Mouse (Mus musculus): ENCODE measurements around the gene Bst2. TPM values are rescaled to one million over a fixed set of nuclear protein-coding genes. Genes with fewer than 3 reads are reported as not detected.

Bst2 gene
- polyA plus RNA-seq (2015; fragmentation: Nextera tagmentation; extraction: Ambion mirVana), result 24.3 and 26.4 TPM in 2 replicates

DNA sequence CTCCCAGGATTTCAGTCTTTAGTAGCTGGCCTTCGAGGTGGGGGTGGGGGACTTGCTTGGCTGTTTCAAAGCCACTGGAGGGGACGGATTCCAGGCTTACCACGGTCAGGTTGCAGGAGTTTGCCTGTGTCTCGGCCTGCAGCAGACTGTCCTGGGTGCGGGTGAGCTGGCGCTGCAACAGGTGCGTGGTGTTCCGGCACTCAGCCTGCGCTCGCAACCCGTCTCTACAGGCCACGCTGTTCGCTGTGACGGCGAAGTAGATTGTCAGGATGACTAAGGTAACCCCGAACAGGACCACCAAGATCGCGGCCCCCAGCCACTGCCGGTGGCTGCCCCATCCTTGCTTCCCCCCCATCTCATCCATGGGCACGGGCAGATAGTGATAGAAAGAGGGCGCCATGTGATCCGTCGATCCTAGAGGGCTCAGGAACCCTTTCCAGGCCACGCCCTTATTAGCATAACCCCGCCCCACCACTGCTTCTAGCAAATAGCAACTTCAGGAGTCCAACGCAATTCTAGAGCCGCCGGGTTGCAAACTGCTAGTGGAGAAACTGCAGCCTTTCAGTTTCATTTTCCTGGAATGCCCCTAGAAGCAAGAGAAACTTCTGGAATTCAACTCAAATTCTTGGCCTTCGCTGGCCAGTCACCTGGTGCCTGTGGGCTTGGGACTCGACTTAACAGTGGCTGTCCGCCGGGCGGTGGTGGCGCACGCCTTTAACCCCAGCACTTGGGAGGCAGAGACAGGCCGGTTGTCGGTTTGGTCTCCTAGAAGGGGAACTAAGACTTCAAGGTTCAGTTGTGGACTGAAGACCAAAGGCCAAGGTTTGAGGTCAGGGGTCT is at the start of gene Bst2:
Bst2 (minus strand) TSS at position 429 of the 840 bp plus-strand sequence.

DNA sequence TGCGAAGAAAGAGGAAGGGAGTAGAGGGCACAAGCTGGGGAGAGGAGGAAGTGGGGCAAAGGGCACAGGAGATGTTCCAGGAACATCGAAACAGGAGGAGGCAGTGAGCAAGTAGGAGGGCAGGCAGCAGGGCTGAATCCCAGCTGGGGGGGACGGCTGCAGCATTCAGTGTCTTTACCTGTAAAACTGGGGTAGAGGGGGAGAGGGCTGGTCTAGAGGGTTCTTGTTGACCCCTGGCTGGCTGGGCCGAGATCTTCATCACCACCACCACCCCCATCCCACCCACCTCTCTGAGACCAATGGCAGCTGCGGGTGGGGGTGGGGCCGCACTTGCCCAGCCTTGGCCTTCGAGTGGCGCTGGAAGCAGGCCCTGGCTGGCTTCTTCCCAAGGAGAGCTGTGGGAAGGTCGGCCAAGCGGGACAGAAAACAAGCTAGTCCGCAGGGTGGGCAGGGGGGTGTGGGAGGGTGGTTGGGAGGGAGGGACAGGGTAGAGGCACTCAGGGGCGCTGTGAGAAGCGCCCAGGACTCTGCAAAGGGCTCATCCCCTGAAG is 31.2 kb upstream of the Bst2 start, which contains the start of gene Slc27a1:
Slc27a1 (plus strand) TSS at position 496 of the 551 bp plus-strand sequence.

DNA sequence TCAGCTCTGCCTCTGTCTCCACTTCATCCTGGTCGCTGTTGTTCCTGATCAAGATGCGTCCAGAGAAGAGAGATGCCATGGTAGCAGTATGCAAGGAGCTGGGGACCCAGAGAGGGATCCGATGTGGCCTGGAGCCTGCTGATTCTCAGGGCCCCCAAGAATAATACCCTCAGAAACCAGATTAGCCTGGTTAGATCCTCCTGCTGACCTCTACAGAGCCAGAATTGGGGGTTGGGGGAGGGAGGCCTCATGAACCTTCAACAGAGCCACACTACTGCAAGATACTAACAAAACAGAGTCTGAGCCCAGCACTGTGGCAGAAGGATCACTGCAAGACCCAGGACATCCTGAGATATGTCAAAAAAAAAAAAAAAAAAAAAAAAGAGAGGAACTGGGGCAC is 29.2 kb upstream of the Bst2 start, which contains the start of gene Nxnl1:
Nxnl1 (minus strand) TSS at position 101 of the 400 bp plus-strand sequence.

DNA sequence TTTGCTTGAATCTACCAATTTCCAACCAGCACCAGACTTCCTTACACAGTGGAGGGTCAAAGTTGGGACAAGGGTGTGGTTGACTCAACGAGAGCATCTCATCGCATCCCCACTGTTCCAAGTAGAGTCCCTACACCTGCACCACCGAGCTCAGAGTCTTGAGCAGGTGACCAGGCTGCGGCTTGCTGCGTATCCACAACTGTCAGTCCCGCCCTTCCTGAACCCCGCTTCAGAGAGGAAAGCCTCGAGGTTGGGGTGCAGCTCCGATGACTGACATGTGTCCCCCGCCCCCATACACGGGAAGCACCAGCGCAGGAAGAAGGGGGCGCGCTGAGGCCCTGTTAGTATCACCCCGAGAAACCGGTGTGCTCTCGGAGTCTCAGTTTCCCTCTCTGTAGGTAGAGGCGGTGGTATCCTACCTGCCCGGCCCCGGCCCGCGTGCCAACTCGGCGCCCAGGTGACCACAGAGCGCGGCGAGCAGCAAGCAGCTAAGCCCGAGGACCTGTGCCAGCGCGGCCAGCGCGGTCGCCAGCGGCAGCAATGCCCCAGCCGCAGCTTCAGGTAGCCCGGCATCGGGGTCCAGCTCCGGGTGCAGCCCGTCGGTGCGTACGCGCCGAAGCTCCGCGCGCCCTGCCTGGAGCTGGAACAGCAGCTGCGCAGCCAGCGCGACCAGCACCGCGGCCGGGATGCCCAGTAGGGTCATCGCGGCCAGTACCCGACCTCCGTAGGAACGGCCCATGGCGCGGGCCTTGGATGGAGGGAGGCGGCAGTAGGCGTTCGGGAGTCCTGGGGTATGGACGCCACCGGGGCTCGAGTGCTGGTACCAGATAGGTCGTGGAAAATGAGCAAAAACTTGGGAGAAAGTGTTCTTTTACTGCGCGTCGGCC is 21.1 kb upstream of the Bst2 start, which contains the start of gene Tmem221:
Tmem221 (minus strand) TSS at position 801 of the 887 bp plus-strand sequence.

DNA sequence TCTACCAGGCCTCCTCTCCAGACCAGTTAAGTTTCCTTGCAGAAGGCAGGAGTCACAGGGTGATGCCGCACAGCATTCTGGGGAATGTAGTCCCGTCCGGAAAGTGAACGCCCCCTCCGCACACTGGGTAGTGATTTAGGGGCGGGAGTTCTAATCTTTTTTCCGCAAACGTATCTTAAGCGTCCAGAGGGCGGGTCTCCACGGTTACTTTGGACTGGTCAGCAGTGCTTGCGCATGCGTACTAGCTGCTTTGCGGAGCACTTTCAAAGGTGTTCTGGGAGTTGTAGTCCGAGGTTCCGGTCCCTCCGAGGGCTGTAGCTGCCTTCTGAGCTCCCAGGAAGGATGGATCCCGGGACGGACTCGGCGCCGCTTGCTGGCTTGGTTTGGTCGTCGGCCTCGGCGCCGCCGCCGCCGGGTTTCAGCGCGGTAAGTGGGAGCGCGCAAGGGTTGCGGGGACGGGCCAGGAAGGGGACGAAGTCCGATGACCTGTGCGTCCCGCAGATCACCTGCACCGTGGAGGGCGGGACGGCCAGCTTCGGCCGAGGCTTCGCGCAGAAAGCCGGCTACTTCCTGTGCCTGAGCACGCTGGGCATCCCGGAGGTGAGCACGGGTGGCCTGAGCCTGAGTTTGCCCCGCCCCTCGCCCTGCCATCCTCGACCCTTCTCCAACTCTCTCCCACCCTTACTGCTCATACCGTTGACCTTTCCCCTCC is 5.5 kb upstream of the Bst2 start, which contains the start of gene Mvb12a:
Mvb12a (plus strand) TSS at position 291 of the 712 bp plus-strand sequence.

DNA sequence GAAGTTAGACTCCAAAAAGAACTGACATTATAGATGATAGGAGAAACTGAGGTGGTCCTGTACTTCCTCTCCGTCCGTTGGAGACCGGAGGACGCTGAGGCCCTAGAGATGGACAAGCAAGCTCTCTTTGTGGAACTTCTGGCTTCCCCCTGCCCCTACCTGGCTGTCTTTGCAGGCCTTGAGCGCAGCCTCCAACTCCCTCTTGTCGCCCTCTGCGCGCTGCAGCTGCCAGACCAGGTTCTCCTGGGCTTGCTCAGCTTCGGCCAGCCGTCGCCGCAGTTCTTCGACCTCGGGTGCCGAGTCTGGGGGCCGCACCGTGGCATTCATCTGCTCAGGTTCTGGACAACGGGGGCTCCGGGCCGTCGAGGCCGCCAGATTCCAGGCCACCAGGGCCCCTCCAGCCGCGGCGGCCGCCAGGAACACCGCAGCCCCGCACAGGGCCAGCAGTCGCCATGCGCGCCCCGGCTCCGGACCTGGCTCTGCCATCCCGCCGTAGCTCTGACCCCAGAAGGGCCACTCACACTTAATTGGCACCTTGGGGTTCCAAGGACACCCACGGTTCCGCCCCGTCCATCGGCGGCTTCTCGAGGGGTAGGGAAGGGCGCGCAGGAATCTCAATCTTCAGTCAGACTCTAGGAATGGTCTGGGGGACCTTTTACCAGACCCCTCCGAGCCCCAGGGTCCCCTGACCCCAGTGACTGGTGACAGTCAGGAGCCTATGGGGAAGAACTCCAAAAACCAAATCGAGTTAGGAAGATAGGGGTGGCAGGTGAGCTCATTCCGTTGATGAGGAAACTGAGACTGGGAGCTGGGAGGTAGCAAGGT is 11.8 kb downstream of the Bst2 start, which contains the start of gene Ccdc194:
Ccdc194 (minus strand) TSS at position 486 of the 825 bp plus-strand sequence.

DNA sequence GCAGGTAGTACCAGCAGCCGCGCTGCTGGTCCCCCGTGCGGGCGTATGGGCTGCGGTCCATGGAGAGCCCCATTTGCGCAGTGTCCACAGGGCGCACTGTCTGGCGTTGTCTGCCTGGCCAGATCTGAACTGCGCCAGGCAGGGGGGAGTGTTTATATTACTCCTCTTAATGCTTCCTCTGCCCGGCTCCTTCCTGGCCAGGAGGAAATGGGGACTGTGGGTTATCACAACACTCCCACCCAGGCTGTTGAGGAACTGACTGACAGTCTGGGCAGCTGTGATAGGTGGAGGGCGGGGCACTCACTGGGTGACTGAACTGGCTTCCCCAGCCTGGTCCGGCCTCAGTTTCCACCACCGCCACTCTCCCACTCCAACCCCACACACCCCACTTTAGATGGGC is 25.6 kb downstream of the Bst2 start, which contains the start of gene Plvap:
Plvap (minus strand) TSS at position 109 of the 400 bp plus-strand sequence.

DNA sequence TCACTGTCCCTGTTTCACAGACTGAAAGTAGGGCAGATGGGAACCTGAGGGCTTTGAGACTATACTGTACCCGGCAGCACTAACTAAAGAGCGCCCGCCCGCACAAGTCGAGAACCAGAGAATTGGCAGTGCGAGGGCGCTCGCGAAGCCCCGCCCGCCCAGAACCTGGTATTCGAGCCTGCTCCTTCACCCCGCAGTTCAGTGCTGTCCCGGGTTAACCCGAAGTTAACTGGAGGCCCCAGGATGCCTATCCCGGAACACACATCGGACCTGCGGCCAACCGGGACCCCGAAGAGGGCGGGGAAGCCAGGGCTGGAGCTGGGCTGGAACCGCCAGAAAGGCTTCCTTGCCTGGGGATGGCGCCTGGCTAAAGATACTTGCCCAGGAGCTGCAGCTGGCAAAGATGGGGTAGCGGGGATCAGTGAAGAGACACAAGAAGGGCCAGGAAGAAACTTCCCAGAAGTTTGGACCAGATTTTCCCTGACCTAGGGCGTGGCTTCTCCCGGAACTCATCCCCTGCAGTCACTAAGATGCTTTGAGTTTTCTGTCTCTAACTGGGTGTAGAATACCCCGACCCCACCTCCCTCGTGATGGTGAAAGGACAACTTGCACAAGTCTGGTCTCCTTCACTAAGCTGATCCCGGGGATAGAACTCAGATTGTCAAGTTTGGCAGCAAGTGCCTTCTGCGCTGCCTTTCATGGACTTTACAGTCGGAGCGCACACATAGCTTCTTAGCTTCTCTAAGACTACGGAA is 49.4 kb downstream of the Bst2 start, which contains the start of gene Gtpbp3:
Gtpbp3 (plus strand) TSS at position 413 of the 755 bp plus-strand sequence.

DNA sequence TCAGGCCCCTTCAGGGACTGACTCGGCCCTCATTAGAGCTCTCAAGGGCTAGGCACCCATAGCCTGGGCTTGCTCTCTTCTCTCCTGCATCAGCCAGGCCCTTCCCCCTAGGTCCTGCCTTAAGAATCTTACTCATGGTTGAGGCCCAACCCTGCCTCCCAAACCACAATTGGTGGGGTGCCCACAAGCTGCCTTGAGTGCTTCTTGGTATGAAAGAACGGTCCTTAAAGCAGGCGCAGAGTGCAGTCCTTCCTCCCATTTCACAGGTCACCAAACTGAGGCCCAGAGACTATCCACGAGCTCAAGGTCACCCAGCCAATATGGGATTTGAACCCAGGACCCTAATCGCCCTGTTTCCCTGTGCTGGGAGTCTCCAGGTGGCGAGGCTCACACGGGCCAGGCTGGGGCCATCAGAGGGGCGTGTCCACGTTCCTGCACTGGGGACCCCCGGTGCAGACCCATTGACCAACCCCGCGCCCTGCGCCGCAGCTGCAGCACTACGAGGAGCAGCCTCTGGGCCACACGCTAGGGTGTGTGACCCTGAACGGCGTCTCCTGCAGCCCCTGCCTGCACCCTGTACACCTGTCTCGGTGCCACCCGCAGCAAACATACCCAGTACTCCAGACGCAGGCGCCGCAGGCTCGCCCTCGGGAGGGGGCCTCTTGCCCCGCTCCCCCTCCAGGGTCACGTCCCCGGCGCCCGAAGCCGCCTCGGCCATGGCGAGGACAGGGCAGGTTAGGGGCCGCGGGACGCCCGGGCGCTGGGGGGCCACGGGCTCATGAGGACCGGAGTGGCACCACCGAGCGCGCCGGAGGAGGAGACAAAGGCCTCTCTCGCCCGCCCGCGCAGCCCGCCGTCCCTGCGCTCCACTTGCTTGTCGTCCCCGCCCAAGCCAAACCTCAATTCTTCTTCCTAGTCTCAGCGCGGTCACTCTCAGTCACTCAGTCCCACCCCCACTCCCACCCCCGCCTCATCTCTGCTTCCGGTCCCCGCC is 51.8 kb downstream of the Bst2 start, which contains the start of gene Ano8:
Ano8 (minus strand) TSS at position 822 of the 994 bp plus-strand sequence.

Other genes with a start within 250 kb of the Bst2 start
- gene Use1, start 170.6 kb downstream of the Bst2 start, polyA plus RNA-seq (2015; fragmentation: Nextera tagmentation; extraction: Ambion mirVana), result 130 and 134 TPM in 2 replicates
- gene Ocel1, start 166.2 kb downstream of the Bst2 start, polyA plus RNA-seq (2015; fragmentation: Nextera tagmentation; extraction: Ambion mirVana), result 7.0 and 7.8 TPM in 2 replicates
- gene Nr2f6, start 155.5 kb downstream of the Bst2 start, polyA plus RNA-seq (2015; fragmentation: Nextera tagmentation; extraction: Ambion mirVana), result 38.2 and 41.9 TPM in 2 replicates
- 4.2 and 5.3 TPM in 2 replicates for gene Ushbp1, start 141.7 kb downstream of the Bst2 start, polyA plus RNA-seq (2015; fragmentation: Nextera tagmentation; extraction: Ambion mirVana)
- gene Babam1, start 140.6 kb downstream of the Bst2 start, polyA plus RNA-seq (2015; fragmentation: Nextera tagmentation; extraction: Ambion mirVana), result 92.1 and 102 TPM in 2 replicates
- 2.6 TPM in 2 replicates for gene Ankle1, start 131.4 kb downstream of the Bst2 start, polyA plus RNA-seq (2015; fragmentation: Nextera tagmentation; extraction: Ambion mirVana)
- gene Abhd8, start 73.8 kb downstream of the Bst2 start, polyA plus RNA-seq (2015; fragmentation: Nextera tagmentation; extraction: Ambion mirVana), result 185 and 196 TPM in 2 replicates
- 148 and 173 TPM in 2 replicates for gene Mrpl34, start 72.5 kb downstream of the Bst2 start, polyA plus RNA-seq (2015; fragmentation: Nextera tagmentation; extraction: Ambion mirVana)
- gene Dda1, start 68.3 kb downstream of the Bst2 start, polyA plus RNA-seq (2015; fragmentation: Nextera tagmentation; extraction: Ambion mirVana), result 259 and 265 TPM in 2 replicates
- 8.4 and 10.0 TPM in 2 replicates for gene Ano8, start 51.5 kb downstream of the Bst2 start, polyA plus RNA-seq (2015; fragmentation: Nextera tagmentation; extraction: Ambion mirVana)
- 18.4 and 18.7 TPM in 2 replicates for gene Gtpbp3, start 49.4 kb downstream of the Bst2 start, polyA plus RNA-seq (2015; fragmentation: Nextera tagmentation; extraction: Ambion mirVana)
- gene Plvap, start 25.7 kb downstream of the Bst2 start, polyA plus RNA-seq (2015; fragmentation: Nextera tagmentation; extraction: Ambion mirVana), result 15.4 and 15.8 TPM in 2 replicates
- not detected in 2 replicates for gene Ccdc194, start 11.7 kb downstream of the Bst2 start, polyA plus RNA-seq (2015; fragmentation: Nextera tagmentation; extraction: Ambion mirVana)
- gene Mvb12a, start 5.5 kb upstream of the Bst2 start, polyA plus RNA-seq (2015; fragmentation: Nextera tagmentation; extraction: Ambion mirVana), result 89.4 and 91.4 TPM in 2 replicates
- gene Tmem221, start 21.4 kb upstream of the Bst2 start, polyA plus RNA-seq (2015; fragmentation: Nextera tagmentation; extraction: Ambion mirVana), result 0.28 and 0.40 TPM in 2 replicates
- 0.05 and 0.17 TPM in 2 replicates for gene Nxnl1, start 29.1 kb upstream of the Bst2 start, polyA plus RNA-seq (2015; fragmentation: Nextera tagmentation; extraction: Ambion mirVana)
- 143 and 156 TPM in 2 replicates for gene Slc27a1, start 31.4 kb upstream of the Bst2 start, polyA plus RNA-seq (2015; fragmentation: Nextera tagmentation; extraction: Ambion mirVana)
- gene Pgls, start 54.7 kb upstream of the Bst2 start, polyA plus RNA-seq (2015; fragmentation: Nextera tagmentation; extraction: Ambion mirVana), result 262 and 266 TPM in 2 replicates
- gene Fam129c, start 60.2 kb upstream of the Bst2 start, polyA plus RNA-seq (2015; fragmentation: Nextera tagmentation; extraction: Ambion mirVana), result 6.7 and 7.2 TPM in 2 replicates
- gene Colgalt1, start 73.5 kb upstream of the Bst2 start, polyA plus RNA-seq (2015; fragmentation: Nextera tagmentation; extraction: Ambion mirVana), result 64.4 and 77.9 TPM in 2 replicates
- gene Unc13a, start 134.3 kb upstream of the Bst2 start, polyA plus RNA-seq (2015; fragmentation: Nextera tagmentation; extraction: Ambion mirVana), result 15.7 and 19.2 TPM in 2 replicates
- 7.6 and 8.0 TPM in 2 replicates for gene Jak3, start 138.8 kb upstream of the Bst2 start, polyA plus RNA-seq (2015; fragmentation: Nextera tagmentation; extraction: Ambion mirVana)
- 1.5 and 2.0 TPM in 2 replicates for gene Insl3, start 151.8 kb upstream of the Bst2 start, polyA plus RNA-seq (2015; fragmentation: Nextera tagmentation; extraction: Ambion mirVana)
- 0.47 and 0.90 TPM in 2 replicates for gene B3gnt3, start 164.3 kb upstream of the Bst2 start, polyA plus RNA-seq (2015; fragmentation: Nextera tagmentation; extraction: Ambion mirVana)
- 56.6 and 70.9 TPM in 2 replicates for gene Fcho1, start 188.3 kb upstream of the Bst2 start, polyA plus RNA-seq (2015; fragmentation: Nextera tagmentation; extraction: Ambion mirVana)

Measured in neural tube, postnatal 0 days (tissue).